Mouse (Mus musculus): ENCODE measurements around the gene Zfp385c. TPM values are rescaled to one million over a fixed set of nuclear protein-coding genes. Genes with fewer than 3 reads are reported as not detected.

The Zfp385c gene
- polyA plus RNA-seq, 1 experiment from 2014 or later = not detected

- 78% methylated on average over 4 of the region's 4 CpGs for WGBS
- no peaks in the 10 kb centered on the region for H3K36me3 ChIP-seq (ENCODE audit: control insufficient read depth, insufficient read depth, low read length)
- no peak overlapping the region for H3K27ac ChIP-seq (ENCODE audit: low read depth, low read length)
- DNase-seq (ENCODE audit: low spot score) = no peak
- no peak overlapping the region for H3K9ac ChIP-seq (ENCODE audit: low read length)
- H3K4me2 ChIP-seq (ENCODE audit: low read depth) = no peak overlapping the region
- peaks cover 18% of the 10 kb centered on the region for H3K27me3 ChIP-seq (ENCODE audit: control insufficient read depth, insufficient read depth, low read length)
- H3K4me3 ChIP-seq (ENCODE audit: low read depth, low read length) = no peak overlapping the region
- ATAC-seq (ENCODE audit: insufficient read depth, low FRiP score, low TSS enrichment) = no peak
- no peaks in the 10 kb centered on the region for H3K9me3 ChIP-seq (ENCODE audit: control insufficient read depth, low read length)
- H3K4me1 ChIP-seq (ENCODE audit: control insufficient read depth, insufficient read depth, low read length) = no peaks in the 10 kb centered on the region; the same call in 1 of the 2 replicates
Observed at GRCm38 (mm10) chr11:100688443-100688842, 3.8 kb downstream of the Zfp385c start.

GRCm38 (mm10) chr11:100687265-100687664 is 5.0 kb downstream of the Zfp385c start:
- ATAC-seq (ENCODE audit: insufficient read depth, low FRiP score, low TSS enrichment) (no peak), DNase-seq (ENCODE audit: low spot score) (no peak)
- H3K9me3 ChIP-seq (ENCODE audit: control insufficient read depth, low read length) = no peaks in the 10 kb centered on the region
- 83% methylated on average over 7 of the region's 7 CpGs for WGBS
- no peak overlapping the region for H3K4me2 ChIP-seq (ENCODE audit: low read depth)
- H3K36me3 ChIP-seq (ENCODE audit: control insufficient read depth, insufficient read depth, low read length) = no peaks in the 10 kb centered on the region
- no peak overlapping the region for H3K9ac ChIP-seq (ENCODE audit: low read length)
- H3K4me1 ChIP-seq (ENCODE audit: control insufficient read depth, insufficient read depth, low read length) = no peaks in the 10 kb centered on the region; the same call in 1 of the 2 replicates
- H3K27ac ChIP-seq (ENCODE audit: low read depth, low read length) = no peak overlapping the region
- H3K27me3 ChIP-seq (ENCODE audit: control insufficient read depth, insufficient read depth, low read length) = peaks cover 14% of the 10 kb centered on the region
- no peak overlapping the region for H3K4me3 ChIP-seq (ENCODE audit: low read depth, low read length)

DNA sequence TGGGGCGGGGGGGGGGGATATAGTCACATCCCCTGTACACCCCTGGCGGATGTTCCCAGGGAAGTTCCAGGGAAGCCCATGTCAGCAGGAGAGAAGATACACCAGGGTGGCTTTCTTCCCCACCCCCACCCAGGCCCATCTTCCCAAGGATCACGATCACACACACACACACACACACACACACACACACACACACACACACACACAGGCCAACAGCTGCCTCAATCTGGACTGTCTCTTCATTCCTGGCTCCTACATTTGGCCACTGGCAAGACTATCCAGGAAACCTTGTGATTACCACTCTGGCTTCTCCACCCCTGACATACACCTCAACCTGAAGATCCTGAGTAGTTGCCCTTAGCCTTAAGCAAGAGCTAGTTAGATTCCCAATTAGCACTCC is 6.9 kb downstream of the Zfp385c start:
- Histone ChIP-seq H3K36me3 (ENCODE audit: control insufficient read depth, insufficient read depth, low read length) (no peaks in the 10 kb centered on the region), H3K27me3 (ENCODE audit: control insufficient read depth, insufficient read depth, low read length) (0 out of 2 replicates have a peak, but pooled peaks cover 3% of the 10 kb centered on the region), H3K4me1 (ENCODE audit: control insufficient read depth, insufficient read depth, low read length) (no peaks in the 10 kb centered on the region), H3K27ac (ENCODE audit: low read depth, low read length) (no peak overlapping the region), H3K4me3 (ENCODE audit: low read depth, low read length) (no peak overlapping the region), H3K9ac (ENCODE audit: low read length) (no peak overlapping the region), H3K9me3 (ENCODE audit: control insufficient read depth, low read length) (no peaks in the 10 kb centered on the region), H3K4me2 (ENCODE audit: low read depth) (no peak overlapping the region)
- WGBS = 89% methylated on average over 2 of the region's 3 CpGs
- no peak for ATAC-seq (ENCODE audit: insufficient read depth, low FRiP score, low TSS enrichment)
- no peak for DNase-seq (ENCODE audit: low spot score)

- ATAC-seq (ENCODE audit: insufficient read depth, low FRiP score, low TSS enrichment) = no peak
- 80% methylated on average over 2 of the region's 2 CpGs for WGBS
- H3K4me2 ChIP-seq (ENCODE audit: low read depth) = no peak overlapping the region
- H3K36me3 ChIP-seq (ENCODE audit: control insufficient read depth, insufficient read depth, low read length) = no peaks in the 10 kb centered on the region
- H3K9me3 ChIP-seq (ENCODE audit: control insufficient read depth, low read length) = no peaks in the 10 kb centered on the region
- H3K9ac ChIP-seq (ENCODE audit: low read length) = no peak overlapping the region
- no peak for DNase-seq (ENCODE audit: low spot score)
- H3K4me1 ChIP-seq (ENCODE audit: control insufficient read depth, insufficient read depth, low read length) = no peaks in the 10 kb centered on the region
- no peak overlapping the region for H3K27ac ChIP-seq (ENCODE audit: low read depth, low read length)
- no peaks in the 10 kb centered on the region for H3K27me3 ChIP-seq (ENCODE audit: control insufficient read depth, insufficient read depth, low read length)
- H3K4me3 ChIP-seq (ENCODE audit: low read depth, low read length) = no peak overlapping the region
Observed at GRCm38 (mm10) chr11:100684084-100684483, 8.2 kb downstream of the Zfp385c start.

- ATAC-seq (ENCODE audit: insufficient read depth, low FRiP score, low TSS enrichment) = no peak
- Histone ChIP-seq H3K36me3 (ENCODE audit: control insufficient read depth, insufficient read depth, low read length) (no peaks in the 10 kb centered on the region), H3K27ac (ENCODE audit: low read depth, low read length) (no peak overlapping the region), H3K4me3 (ENCODE audit: low read depth, low read length) (no peak overlapping the region), H3K9me3 (ENCODE audit: control insufficient read depth, low read length) (no peaks in the 10 kb centered on the region), H3K4me2 (ENCODE audit: low read depth) (no peak overlapping the region), H3K4me1 (ENCODE audit: control insufficient read depth, insufficient read depth, low read length) (no peaks in the 10 kb centered on the region), H3K27me3 (ENCODE audit: control insufficient read depth, insufficient read depth, low read length) (no peaks in the 10 kb centered on the region), H3K9ac (ENCODE audit: low read length) (no peak overlapping the region)
- WGBS = 58% methylated on average over 5 of the region's 5 CpGs
- no peak for DNase-seq (ENCODE audit: low spot score)
Observed at GRCm38 (mm10) chr11:100682526-100682925, 9.7 kb downstream of the Zfp385c start.

GRCm38 (mm10) chr11:100681826-100682225 is 10.4 kb downstream of the Zfp385c start:
- 83% methylated on average over 5 of the region's 5 CpGs for WGBS
- no peaks in the 10 kb centered on the region for H3K9me3 ChIP-seq (ENCODE audit: control insufficient read depth, low read length)
- ATAC-seq (ENCODE audit: insufficient read depth, low FRiP score, low TSS enrichment) = no peak
- no peak overlapping the region for H3K4me3 ChIP-seq (ENCODE audit: low read depth, low read length)
- H3K4me2 ChIP-seq (ENCODE audit: low read depth) = no peak overlapping the region
- no peaks in the 10 kb centered on the region for H3K36me3 ChIP-seq (ENCODE audit: control insufficient read depth, insufficient read depth, low read length)
- no peaks in the 10 kb centered on the region for H3K4me1 ChIP-seq (ENCODE audit: control insufficient read depth, insufficient read depth, low read length)
- no peak overlapping the region for H3K27ac ChIP-seq (ENCODE audit: low read depth, low read length)
- no peak overlapping the region for H3K9ac ChIP-seq (ENCODE audit: low read length)
- H3K27me3 ChIP-seq (ENCODE audit: control insufficient read depth, insufficient read depth, low read length) = no peaks in the 10 kb centered on the region
- no peak for DNase-seq (ENCODE audit: low spot score)

DNA sequence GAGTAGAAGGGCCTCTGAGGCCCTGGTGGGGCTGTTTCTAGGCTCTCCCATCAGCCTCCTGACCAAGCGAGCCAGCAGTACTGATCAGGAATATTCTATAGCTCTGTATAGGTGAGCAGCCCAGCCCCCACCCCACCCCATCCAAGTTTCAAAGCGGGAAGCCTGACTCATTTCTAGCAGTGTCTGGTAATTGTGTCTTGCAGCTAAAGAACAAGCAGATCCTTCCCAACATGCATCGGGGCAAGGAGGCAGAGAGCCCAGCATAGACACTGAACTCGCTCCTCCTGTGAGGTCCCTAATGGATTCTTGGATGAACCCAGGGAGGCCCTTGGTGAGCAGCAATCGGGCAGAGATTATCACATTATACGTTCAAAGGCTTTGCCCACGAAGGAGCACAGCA is 14.4 kb downstream of the Zfp385c start:
- peaks cover 10% of the 10 kb centered on the region; the same call in 1 of the 2 replicates for H3K27me3 ChIP-seq (ENCODE audit: control insufficient read depth, insufficient read depth, low read length)
- ATAC-seq (ENCODE audit: insufficient read depth, low FRiP score, low TSS enrichment) (no peak), DNase-seq (ENCODE audit: low spot score) (no peak)
- H3K9ac ChIP-seq (ENCODE audit: low read length) = no peak overlapping the region
- H3K4me3 ChIP-seq (ENCODE audit: low read depth, low read length) = no peak overlapping the region
- WGBS = 66% methylated on average over 7 of the region's 7 CpGs
- no peak overlapping the region for H3K27ac ChIP-seq (ENCODE audit: low read depth, low read length)
- H3K36me3 ChIP-seq (ENCODE audit: control insufficient read depth, insufficient read depth, low read length) = no peaks in the 10 kb centered on the region
- peaks cover 5% of the 10 kb centered on the region; the same call in 1 of the 2 replicates for H3K4me1 ChIP-seq (ENCODE audit: control insufficient read depth, insufficient read depth, low read length)
- no peak overlapping the region for H3K4me2 ChIP-seq (ENCODE audit: low read depth)
- H3K9me3 ChIP-seq (ENCODE audit: control insufficient read depth, low read length) = no peaks in the 10 kb centered on the region

DNA sequence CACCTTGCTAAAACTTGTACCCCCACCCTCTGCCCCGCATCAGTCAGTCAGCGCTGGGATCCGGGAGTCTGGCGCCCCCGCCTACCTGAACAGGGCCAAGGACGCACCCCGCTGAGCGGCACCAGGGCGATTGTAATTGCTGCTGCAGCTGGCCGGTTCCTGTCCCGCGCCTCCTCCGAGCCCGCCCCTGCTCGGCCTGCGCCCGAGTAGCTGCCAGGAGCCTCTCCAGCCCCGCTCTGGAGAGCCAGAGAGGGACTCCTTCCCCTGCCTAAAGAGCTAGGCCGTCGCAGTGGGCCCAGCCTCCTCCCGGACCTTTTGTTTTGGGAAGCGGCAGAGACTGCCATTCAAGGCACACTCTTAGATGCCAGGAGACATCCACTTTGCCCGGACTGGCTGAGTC is 19.1 kb downstream of the Zfp385c start:
- 3% methylated on average over 22 of the region's 23 CpGs for WGBS
- H3K4me3 ChIP-seq (ENCODE audit: low read depth, low read length) = no peak overlapping the region
- H3K36me3 ChIP-seq (ENCODE audit: control insufficient read depth, insufficient read depth, low read length) = no peaks in the 10 kb centered on the region
- peaks cover 6% of the 10 kb centered on the region; the same call in 1 of the 2 replicates for H3K4me1 ChIP-seq (ENCODE audit: control insufficient read depth, insufficient read depth, low read length)
- peak overlapping the region; percentile 31 for H3K4me2 ChIP-seq (ENCODE audit: low read depth)
- H3K27ac ChIP-seq (ENCODE audit: low read depth, low read length) = no peak overlapping the region
- DNase-seq (ENCODE audit: low spot score) = peak; percentile 24
- no peak for ATAC-seq (ENCODE audit: insufficient read depth, low FRiP score, low TSS enrichment)
- no peaks in the 10 kb centered on the region for H3K9me3 ChIP-seq (ENCODE audit: control insufficient read depth, low read length)
- peaks cover 10% of the 10 kb centered on the region; the same call in 1 of the 2 replicates for H3K27me3 ChIP-seq (ENCODE audit: control insufficient read depth, insufficient read depth, low read length)
- peak overlapping the region; percentile 54 for H3K9ac ChIP-seq (ENCODE audit: low read length)

GRCm38 (mm10) chr11:100671956-100672355 is 20.3 kb downstream of the Zfp385c start:
- WGBS = 77% methylated on average over 2 of the region's 2 CpGs
- peaks cover 10% of the 10 kb centered on the region; the same call in 1 of the 2 replicates for H3K27me3 ChIP-seq (ENCODE audit: control insufficient read depth, insufficient read depth, low read length)
- no peaks in the 10 kb centered on the region for H3K9me3 ChIP-seq (ENCODE audit: control insufficient read depth, low read length)
- no peak for ATAC-seq (ENCODE audit: insufficient read depth, low FRiP score, low TSS enrichment)
- no peak overlapping the region for H3K4me2 ChIP-seq (ENCODE audit: low read depth)
- H3K36me3 ChIP-seq (ENCODE audit: control insufficient read depth, insufficient read depth, low read length) = no peaks in the 10 kb centered on the region
- no peak overlapping the region for H3K4me3 ChIP-seq (ENCODE audit: low read depth, low read length)
- no peak overlapping the region for H3K9ac ChIP-seq (ENCODE audit: low read length)
- no peak for DNase-seq (ENCODE audit: low spot score)
- peaks cover 6% of the 10 kb centered on the region; the same call in 1 of the 2 replicates for H3K4me1 ChIP-seq (ENCODE audit: control insufficient read depth, insufficient read depth, low read length)
- H3K27ac ChIP-seq (ENCODE audit: low read depth, low read length) = no peak overlapping the region

Measured in neural tube, embryonic 11.5 days (tissue).